Mouse (Mus musculus) right cerebral cortex, postnatal 25 days (tissue): ENCODE measurements around the gene Aldh9a1.

Source experiments
- DNase-seq: peaks from one replicate; pipeline ENCODE4 v3.0.0; 2022

Aldh9a1 gene

DNA sequence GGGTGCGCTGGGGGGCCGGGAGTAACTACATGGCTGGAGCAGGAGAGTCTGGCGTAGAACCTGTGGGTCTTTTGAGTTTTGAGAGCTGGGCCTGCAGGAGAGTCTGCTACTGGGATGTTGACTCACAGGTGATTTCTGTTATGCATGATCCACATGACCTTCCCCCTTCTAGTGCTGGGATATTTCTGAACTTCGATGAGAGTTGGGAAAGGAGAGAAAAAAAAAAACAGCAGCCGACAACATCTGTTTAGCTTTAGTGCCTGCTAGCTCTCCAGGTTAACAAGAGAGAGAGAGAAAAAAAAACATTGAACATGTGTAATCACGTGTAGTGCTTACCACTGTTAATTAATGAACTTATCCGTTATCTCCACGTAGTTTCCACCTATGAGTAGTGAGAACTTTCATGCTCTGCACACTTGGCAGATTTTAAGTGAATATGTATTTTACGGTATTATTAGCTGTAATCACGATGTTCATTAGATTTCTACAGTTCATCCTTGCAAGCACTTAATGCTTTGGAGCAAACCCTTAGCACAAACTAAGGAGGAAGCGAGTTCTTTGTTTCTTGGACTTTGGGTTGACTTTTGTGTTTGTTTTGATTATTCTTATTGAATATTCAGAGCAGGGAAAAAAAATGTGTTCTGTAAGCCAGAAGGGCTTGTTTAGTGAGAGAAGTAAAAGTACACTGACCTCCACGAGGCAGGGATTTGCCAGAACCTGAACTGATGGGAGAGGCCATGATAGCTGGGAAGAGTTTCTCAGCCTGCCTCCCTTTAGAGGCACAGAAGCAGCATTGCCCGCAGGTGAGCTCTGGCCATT lies 1.0 kb downstream of the Aldh9a1 start:
- DNase-seq: no peak

DNA sequence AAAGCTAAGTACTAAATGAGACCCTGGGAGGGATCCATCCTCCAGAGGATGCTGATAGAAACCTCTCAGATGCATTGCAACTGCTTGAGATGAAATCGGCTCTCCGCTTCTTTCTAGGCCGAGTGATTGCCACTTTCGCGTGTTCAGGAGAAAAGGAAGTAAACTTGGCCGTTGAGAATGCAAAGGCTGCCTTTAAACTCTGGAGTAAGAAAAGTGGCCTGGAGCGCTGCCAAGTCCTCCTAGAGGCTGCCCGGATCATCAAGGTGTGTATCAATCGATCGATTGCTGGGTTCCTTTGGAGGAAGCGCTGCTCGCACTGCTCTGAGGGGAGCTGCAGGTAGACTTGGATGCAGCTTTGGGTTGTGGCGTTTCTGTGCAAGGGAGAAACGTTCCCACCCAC lies 2.6 kb downstream of the Aldh9a1 start:
- DNase-seq: no peak

DNA sequence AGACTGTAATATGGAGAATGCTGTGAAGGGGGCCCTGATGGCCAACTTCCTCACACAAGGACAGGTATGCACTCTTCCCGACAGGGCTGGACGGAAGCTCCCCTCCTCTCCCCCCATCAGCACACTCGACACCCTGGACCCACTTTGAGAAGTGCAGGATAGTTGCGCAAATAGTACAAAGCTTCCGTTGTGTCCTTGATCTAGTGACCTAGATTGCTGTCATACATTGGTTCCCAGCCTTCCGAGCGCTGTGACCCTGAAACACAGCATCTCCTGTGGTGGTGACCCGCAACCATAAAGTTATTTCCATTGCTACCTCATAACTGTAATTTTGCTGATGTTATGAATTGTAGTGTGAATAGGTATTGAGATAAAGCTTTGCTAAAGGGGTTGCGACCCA lies 7.6 kb downstream of the Aldh9a1 start:
- no peak for DNase-seq

DNA sequence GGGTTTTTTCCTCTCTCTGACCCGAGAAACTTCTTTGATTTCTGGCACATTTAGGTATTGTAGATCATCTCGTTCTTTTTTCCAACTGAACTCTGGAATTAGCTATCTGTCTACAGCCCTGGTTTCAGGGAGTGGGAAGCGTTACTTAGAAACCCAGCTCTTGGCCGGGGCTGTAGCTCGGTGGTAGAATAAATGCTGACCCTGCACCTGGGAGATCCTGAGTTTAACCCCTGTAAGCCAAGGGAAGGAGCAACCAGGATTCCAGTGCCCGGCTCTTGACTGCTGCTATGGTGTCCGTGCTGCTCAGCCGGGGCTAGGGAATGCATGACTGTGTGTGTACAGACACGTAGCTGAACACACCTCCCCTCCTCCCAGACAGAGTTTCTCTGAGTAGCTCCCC lies 8.9 kb downstream of the Aldh9a1 start:
- DNase-seq: no peak

DNA sequence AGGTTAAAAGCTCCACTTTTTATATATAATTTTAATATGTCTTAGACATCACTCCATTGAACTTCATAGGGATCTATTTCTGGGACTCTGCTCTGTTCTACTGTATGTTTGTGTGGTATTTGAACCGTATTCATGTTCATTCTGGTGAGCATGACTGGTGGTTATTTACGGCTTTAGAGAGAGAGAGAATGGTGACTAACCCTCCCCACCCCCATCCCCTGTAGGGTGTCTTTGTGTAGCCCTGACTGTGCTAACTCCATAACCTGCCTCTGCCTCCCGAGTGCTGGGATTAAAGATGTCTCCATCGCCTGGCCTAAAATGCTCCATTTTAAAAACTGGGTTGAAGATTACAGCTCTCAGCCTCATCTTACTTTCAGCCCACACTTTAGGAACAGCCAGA lies 10.5 kb downstream of the Aldh9a1 start:
- DNase-seq: no peak

DNA sequence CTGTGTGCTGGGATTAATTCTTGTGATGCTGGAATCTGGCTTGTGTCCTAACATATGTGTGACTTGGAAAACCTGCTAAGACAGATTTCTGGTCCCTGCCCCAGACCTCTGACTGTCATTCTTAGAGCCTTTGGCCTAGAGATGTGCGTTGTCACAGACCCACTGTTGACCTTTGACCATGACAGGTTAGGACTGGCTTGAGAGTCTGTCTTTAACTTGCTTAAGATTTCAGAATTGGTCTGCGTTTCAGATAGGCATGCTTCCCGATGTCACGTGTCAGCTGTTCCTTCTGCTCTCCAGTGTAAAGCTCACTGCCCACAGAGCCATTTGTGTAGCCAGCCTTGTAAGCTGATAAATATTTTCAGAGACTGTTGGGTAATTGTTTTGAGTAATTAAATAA lies 13.0 kb downstream of the Aldh9a1 start:
- DNase-seq: no peak

DNA sequence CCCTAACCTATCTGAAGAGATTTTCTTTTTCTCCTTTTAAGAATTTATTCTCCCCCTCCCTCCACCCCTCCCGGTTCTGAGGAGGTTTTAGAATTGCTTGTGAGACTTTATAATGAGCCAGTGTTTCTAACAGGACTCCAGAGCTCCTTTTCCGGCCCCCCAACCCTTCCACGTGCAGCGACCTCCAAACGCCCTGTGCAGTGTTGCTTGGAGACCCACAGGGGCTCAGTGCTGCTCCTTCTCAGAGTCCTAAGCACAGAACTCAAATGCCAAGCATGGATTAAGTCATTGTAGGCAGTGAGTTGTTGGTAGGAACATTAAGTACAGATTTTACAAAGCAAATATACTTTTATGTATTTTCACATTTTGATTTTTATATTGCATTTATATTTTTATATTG lies 13.5 kb downstream of the Aldh9a1 start:
- DNase-seq: no peak

DNA sequence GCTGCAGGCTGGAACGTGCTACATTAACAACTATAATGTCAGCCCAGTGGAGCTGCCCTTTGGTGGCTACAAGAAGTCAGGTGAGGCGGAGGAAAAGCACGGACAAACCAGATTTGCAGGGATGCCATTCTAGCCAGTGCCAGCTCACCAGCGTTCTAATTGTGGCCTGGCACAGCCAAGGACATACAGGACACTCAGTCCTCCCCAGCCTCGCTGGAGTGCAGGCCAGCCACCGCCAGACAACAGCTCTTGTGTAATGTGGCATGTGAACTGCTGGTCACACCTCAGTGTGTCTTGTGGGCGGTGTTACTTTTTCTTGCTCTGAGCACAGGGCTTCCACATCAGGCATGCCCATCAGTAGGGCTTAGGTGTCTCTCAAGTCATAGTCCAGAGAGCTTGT lies 16.0 kb downstream of the Aldh9a1 start:
- no peak for DNase-seq

DNA sequence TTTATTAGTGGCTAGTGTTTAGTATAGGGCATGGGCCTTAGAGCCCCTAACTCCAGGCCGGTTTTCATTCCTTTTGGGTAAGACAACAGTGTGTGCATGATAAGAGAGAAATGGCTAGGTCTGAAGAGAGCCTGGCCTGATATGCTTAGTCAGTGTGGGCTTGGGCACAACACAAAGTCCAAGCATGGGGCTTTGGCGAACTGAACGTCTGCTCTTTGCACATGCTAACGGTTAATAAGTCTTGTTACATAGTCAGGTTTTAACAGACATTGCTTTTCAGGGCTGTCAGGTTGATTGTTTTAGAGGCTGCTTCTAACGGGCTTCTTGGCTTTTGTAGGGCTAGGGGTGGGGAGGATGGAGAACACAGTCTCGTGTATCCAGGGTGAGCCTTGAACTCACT lies 16.8 kb downstream of the Aldh9a1 start:
- no peak for DNase-seq

DNA sequence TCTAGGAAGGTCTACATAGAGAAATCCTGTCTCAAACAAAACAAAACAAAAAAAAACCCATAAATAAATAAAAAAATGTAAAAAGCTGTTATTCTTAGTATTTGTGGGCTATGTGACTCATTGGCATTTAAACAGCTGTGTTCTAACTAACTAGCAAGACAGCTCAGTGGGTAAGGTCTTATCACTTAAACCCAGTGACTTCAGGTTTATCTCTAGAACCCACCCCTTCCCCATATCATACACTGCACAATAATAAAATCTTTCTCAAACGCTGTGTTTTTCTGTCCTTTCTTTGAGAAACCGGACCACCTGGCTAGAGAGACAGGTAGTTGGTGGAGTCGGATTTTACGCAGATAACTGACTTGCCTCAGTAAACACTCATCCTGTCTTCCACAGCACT lies 18.2 kb downstream of the Aldh9a1 start:
- DNase-seq: no peak

DNA sequence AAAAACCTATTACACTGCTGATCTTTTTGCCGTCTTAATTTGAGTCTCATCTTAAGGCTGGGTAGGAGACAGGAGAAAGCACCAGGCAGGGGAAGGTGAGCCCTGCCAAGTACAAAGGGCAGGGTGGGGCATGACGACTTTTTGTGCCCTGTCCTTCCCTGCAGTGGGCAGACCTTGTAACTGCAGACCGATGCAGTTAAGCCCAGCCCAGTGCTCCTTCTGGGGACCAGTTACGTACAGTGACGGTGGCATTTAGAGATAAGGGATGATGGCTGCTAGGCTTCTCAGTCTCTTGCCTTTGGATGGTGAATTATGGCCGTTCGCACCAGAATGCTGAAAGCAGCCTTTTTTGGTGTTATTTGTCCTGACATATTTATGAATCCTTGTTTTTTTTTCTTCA lies 18.7 kb downstream of the Aldh9a1 start:
- no peak for DNase-seq

DNA sequence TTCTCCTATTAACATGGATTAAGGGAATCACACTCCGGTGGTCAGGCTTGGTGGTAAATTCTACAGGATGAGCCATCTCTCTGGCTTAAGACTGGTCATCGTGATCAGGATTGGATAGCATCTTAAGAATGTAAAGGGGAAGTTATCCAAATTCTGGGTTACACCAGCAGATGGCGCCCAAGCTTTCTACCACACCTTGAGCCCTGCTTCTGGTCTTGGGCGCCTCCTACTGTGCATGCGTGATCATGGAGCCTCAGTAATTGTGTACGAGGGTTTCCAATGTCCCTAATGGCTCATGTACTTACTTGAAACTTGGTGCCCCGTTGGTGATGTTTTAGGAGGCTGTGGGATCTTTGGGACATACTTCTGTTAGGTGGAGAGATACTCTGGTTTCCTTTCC lies 20.1 kb downstream of the Aldh9a1 start:
- DNase-seq: peak; percentile 80

DNA sequence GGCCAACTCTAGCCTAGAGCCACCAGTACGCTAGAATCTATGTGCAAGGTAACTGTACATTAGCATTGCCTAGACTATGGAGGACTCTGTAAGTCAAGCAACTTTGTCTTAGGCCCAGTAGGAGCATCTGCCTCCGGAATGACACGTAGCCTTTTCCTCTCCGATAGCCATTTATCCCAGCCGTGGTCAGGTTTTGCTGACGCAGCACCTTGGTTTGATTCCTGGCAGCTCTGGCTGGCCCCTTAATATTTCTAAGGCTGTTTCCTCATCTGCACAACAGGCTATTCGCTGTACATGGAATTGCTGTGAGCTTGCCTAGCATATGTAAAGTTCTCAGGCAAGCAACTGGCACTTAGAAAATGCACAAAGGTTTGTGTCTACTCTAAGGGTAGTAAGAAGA lies 22.9 kb downstream of the Aldh9a1 start:
- DNase-seq: no peak

DNA sequence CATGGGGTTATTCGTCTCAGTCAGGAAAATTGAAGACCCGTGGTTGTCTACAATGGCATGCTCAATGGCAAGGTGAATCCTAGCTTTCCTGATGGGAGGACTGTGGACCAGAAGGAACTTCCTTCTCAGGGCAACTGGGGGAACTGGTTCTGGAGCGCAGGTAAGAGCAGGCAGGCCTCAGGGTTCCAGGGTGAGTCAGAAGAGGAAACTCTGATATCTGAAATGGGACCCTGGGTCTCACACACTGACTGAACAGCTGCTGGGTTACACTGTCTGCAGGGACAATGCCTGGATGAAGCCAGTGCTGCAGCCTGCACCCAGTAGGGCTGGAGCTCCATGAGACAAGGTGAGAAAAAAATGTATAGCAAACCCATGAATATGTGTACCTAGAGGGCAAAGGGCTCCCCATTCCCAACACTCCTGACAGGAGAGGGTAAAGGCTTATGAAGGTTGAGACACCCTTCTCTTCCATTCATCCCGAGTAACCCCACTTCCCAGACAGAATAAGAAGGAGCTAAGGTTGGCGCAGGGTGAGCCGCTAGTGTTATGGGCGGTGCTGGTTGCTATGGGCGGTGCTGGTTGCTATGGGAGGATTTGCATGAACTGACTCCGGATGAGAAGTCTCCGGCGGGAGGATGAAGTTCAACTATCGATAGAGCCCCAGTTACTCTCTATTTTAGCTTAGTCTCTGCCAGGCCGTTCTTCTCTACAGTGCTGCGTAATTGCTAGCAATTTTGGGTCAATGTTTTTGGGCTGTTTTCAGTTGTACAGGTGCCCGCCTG lies 24.4 kb downstream of the Aldh9a1 start:
- DNase-seq: no peak

DNA sequence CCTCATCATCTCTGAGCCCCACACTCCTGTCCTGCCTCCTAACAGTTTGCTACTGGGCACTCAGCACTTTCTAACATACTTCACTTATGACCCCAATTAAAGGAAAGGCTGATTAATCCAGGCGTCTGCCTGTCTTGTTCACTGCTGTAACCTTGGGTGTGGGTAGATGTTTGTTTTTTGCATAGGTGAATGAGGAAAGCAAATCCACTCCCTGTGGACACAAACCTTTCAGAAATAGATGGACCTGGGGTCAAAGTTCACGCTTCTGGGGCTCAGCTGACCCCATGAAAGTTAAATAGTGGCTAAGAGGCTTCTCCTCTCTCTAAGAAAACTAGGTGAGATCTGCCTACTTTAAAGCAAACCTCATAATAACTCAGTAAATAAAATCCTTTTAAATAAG lies 25.2 kb downstream of the Aldh9a1 start:
- no peak for DNase-seq

DNA sequence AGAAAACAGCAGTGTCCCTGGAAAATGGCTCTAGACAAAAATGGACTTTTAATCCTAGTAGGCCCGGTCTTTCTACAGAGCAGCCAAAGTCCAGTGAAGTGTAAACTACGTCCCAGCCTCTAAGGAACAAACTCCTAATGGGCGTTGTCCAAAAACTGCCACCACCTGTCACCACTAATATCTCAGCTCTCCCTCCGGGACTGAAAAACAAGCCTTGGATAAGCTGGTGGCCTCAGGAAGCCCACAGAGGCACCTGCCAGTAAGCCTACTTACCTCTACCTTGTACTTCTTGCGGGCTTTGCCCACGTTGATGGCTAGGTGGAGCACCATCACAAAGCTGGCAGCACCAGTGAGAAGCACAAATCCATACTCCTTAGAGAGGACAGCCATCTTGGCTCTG lies 28.2 kb downstream of the Aldh9a1 start:
- DNase-seq: no peak

DNA sequence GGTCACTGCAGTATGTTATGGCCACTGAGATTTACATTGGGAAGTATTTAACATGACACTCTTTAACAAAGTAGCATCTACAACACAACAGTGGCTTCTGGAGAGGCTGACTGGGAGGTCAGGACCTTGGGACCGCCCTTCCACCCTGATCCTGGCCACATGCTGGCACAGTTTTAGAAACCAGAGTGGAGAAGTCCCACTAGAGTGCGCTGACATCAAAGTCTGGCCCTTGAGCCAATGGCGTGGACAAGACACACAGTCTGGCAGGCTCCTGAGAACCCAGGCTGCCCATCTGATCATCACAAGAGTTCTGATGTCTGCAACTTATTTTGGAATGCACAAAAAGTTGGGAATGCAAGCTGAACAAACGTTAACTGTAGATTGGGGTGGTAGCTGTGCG lies 30.0 kb downstream of the Aldh9a1 start:
- no peak for DNase-seq

DNA sequence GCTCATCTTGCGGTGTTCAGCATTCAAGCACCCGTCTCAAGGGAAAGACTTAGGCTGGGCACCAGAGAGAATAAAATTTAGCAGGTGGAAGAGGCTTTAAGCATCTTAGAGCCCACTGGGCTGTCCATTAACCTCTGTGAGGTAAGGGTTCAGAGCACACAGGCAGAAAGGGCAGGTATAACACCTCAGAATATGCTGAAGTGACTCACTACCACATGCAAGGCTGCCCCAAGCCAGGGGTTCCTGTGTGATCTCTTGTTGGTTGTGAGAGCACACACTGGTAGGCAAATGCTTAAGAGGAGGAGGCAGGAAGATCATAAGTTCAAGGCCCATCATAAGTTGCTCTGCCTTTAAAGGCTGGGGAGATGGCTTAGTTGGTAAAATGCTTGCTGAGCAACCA lies 30.4 kb downstream of the Aldh9a1 start:
- no peak for DNase-seq

DNA sequence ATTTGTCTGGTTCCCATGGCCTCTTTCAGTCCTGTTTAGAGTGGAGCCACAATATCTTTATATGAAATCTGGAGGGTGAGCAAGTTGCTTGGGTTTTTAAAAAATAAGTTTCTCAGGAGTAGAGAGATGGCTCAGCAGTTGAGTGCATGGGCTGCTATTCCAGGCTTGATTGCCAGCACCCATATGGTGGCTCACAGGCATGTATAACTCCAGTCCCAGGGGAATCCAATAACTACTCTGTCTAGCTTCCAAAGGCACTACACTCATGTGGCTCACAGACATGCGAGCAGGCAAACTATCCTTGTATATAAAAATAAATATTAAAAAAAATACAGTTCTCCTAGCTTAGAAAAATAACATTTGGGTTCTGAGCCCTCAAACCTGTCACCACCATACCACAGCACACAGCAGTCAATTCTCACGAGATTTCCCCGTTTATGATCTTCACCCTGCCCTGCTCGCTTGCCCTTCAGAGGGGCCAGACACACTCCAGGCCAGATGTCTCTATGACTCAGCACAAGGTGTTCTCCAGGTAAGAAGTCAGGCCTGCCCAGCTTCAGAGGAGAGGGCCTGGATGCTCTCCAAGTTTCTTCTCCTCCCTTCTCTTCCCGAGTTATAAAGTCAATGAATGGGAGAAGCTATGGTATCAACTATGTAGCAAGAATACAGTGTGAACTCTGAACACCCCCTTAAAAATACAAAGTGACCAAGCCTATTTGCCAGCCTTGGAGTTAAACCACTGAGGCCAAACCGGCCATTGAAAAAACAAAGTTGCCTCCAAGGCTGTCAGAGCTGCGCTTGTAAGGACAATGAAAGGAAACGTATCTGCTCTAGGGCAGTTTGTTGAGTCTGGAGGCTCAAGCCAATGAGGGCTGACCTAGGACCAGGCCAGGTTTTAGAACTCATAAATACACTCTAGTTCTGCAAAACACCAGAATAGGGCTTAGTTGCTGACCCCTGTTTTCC lies 31.5 kb downstream of the Aldh9a1 start:
- no peak for DNase-seq

DNA sequence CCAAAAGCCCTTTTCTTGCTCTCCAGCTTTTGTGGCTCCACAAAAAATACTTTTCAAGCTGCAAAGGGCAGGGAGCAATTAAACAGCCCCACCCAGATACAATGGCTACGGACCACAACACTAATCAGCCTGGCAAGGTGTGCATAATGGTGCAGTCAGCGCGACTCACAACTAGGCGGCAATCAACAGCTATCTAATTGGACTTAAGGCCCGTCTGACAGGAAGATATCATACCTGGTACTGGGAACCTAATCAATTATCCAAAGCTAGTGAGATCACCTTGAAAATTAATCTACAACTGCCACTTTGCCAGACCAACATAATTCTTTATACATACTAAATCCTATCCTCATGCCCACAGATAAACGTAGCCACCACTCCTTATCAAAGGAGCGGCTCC lies 32.5 kb downstream of the Aldh9a1 start:
- no peak for DNase-seq

DNA sequence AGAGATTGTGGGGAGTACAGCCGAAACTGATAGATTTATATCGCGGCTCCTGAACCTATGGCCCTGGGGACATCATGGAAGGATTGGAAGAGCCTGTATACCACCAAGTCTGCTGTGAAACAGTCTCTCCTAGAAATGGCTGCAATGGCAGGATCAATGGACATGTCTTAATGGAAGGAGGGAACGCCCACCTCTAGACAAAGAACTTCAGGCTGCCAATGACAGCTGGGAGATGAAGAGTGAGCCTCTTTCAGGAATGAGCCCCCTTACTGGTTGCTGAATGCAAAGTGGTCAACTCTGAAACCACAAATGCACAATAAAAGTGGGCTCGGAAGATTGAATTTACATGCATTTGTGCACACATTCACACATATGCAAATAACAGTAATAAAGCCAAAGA lies 33.0 kb downstream of the Aldh9a1 start:
- no peak for DNase-seq

DNA sequence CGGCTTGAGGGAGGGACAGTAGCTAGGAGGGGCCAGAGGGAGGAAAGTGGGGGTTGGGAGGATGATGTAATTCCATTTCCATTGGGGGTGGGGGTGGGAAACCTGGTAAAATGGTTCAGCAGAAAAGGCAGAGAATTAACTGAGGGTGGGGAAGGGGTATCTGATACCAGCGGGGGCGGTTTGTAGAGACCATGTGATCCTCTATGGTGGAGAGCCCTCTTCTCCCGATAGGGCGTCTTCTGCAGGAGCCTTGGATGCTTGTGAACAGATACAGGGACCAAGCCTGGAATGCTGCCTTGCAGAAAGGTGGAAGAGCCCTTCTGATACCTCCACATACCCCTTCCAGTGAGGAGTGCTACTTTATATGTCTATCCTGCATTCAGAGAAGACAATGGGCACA lies 33.4 kb downstream of the Aldh9a1 start:
- no peak for DNase-seq

DNA sequence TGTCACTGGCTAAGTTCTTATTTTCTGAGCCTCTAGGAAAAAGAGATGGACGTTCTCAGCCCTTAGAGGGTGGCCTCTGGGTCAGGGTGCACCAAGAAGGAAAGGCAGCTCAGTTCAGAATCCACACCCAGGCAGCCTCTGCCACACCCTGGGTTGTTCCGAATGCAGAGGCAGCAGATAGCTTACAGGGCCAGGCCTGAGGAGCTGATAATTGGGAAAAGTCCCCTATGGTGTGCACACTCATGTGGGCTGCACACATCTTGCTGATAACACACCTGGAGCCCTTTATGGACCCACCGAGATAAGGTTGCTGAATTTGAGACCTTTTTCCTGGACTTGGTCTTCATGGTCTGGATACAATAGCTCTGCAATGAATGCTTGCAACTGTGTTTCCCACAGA lies 34.4 kb downstream of the Aldh9a1 start:
- no peak for DNase-seq
